Mouse (Mus musculus): ENCODE results near the gene Gm17657. TPM values are rescaled to one million over a fixed set of nuclear protein-coding genes. Genes with fewer than 3 reads are reported as not detected.
"Not testable (repeated sequence)": the region's sequence is repeated elsewhere in the genome, so short reads cannot be mapped to it uniquely, and the experiment has no call there.

The Gm17657 gene
- polyA plus RNA-seq, 1 experiment, result not detected

- Histone ChIP-seq H3K4me1 (ENCODE audit: control insufficient read depth, insufficient read depth, insufficient read length) (no peaks in the 10 kb centered on the region), H3K27ac (ENCODE audit: insufficient read depth, low read length) (no peak overlapping the region), H3K4me3 (ENCODE audit: extremely low read depth, insufficient read depth, insufficient read length) (no peak overlapping the region), H3K36me3 (ENCODE audit: control insufficient read depth, insufficient read depth, low read length) (no peaks in the 10 kb centered on the region), H3K27me3 (ENCODE audit: control insufficient read depth, insufficient read depth, low read length) (no peaks in the 10 kb centered on the region)
- WGBS, result 83% methylated on average over 8 of the region's 8 CpGs
- TF ChIP-seq CTCF (IDR thresholded peaks at IDR 0.05; ENCODE audit: extremely low read depth, insufficient read depth, insufficient read length, insufficient replicate concordance) (no peak), POLR2A (IDR thresholded peaks at IDR 0.05; ENCODE audit: low read depth, low read length) (no peak)
- DNase-seq (ENCODE audit: low read depth in 1 of 2, low spot score in 2 of 2), result no peak
These were observed 29.7 kb downstream of the Gm17657 start for GRCm38 (mm10) chr17:29519731-29520130.

- H3K4me1 ChIP-seq (ENCODE audit: control insufficient read depth, insufficient read depth, insufficient read length), result not testable (repeated sequence)
- WGBS, result 59% methylated on average over 5 of the region's 5 CpGs
These were observed 30.8 kb downstream of the Gm17657 start for GRCm38 (mm10) chr17:29518665-29519064.

GRCm38 (mm10) chr17:29514435-29514834 is 35.0 kb downstream of the Gm17657 start:
- Histone ChIP-seq H3K27ac (ENCODE audit: insufficient read depth, low read length) (no peak overlapping the region), H3K4me1 (ENCODE audit: control insufficient read depth, insufficient read depth, insufficient read length) (peaks cover 7% of the 10 kb centered on the region; the same call in 1 of the 2 replicates)
- TF ChIP-seq CTCF (IDR thresholded peaks at IDR 0.05; ENCODE audit: extremely low read depth, insufficient read depth, insufficient read length, insufficient replicate concordance) (peak; percentile 78; the same call in 1 of the 2 replicates), POLR2A (IDR thresholded peaks at IDR 0.05; ENCODE audit: low read depth, low read length) (no peak)

More at GRCm38 (mm10) chr17:29518665-29519064, 30.8 kb downstream of the Gm17657 start:
- not testable (repeated sequence) for H3K27ac ChIP-seq (ENCODE audit: insufficient read depth, low read length); H3K36me3 ChIP-seq (ENCODE audit: control insufficient read depth, insufficient read depth, low read length); DNase-seq (ENCODE audit: low read depth in 1 of 2, low spot score in 2 of 2); H3K4me3 ChIP-seq (ENCODE audit: extremely low read depth, insufficient read depth, insufficient read length); H3K27me3 ChIP-seq (ENCODE audit: control insufficient read depth, insufficient read depth, low read length)

GRCm38 (mm10) chr17:29513044-29513730 is 36.3 kb downstream of the Gm17657 start:
- peak in 1 of 2 experiments; percentile 75 for DNase-seq (ENCODE audit: low read depth in 1 of 2, low spot score in 2 of 2)
- 47% methylated on average over 13 of the region's 13 CpGs for WGBS
- TF ChIP-seq POLR2A (IDR thresholded peaks at IDR 0.05; ENCODE audit: low read depth, low read length), result no peak
- TF ChIP-seq CTCF (IDR thresholded peaks at IDR 0.05; ENCODE audit: extremely low read depth, insufficient read depth, insufficient read length, insufficient replicate concordance), result peak; percentile 92; the same call in 1 of the 2 replicates
- H3K4me3 ChIP-seq (ENCODE audit: extremely low read depth, insufficient read depth, insufficient read length), result no peak overlapping the region
- H3K27ac ChIP-seq (ENCODE audit: insufficient read depth, low read length), result no peak overlapping the region
- H3K4me1 ChIP-seq (ENCODE audit: control insufficient read depth, insufficient read depth, insufficient read length), result peaks cover 13% of the 10 kb centered on the region; the same call in 1 of the 2 replicates
- no peaks in the 10 kb centered on the region for H3K27me3 ChIP-seq (ENCODE audit: control insufficient read depth, insufficient read depth, low read length)
- H3K36me3 ChIP-seq (ENCODE audit: control insufficient read depth, insufficient read depth, low read length), result no peaks in the 10 kb centered on the region

More at GRCm38 (mm10) chr17:29514435-29514834, 35.0 kb downstream of the Gm17657 start:
- Histone ChIP-seq H3K36me3 (ENCODE audit: control insufficient read depth, insufficient read depth, low read length) (no peaks in the 10 kb centered on the region), H3K27me3 (ENCODE audit: control insufficient read depth, insufficient read depth, low read length) (no peaks in the 10 kb centered on the region), H3K4me3 (ENCODE audit: extremely low read depth, insufficient read depth, insufficient read length) (no peak overlapping the region)
- peak in 1 of 2 experiments; percentile 68 for DNase-seq (ENCODE audit: low read depth in 1 of 2, low spot score in 2 of 2)
- 2% methylated on average over 11 of the region's 11 CpGs for WGBS

GRCm38 (mm10) chr17:29510691-29511090 is 38.7 kb downstream of the Gm17657 start:
- 19% methylated on average over 8 of the region's 8 CpGs for WGBS
- TF ChIP-seq POLR2A (IDR thresholded peaks at IDR 0.05; ENCODE audit: low read depth, low read length) (no peak), CTCF (IDR thresholded peaks at IDR 0.05; ENCODE audit: extremely low read depth, insufficient read depth, insufficient read length, insufficient replicate concordance) (no peak)
- Histone ChIP-seq H3K27me3 (ENCODE audit: control insufficient read depth, insufficient read depth, low read length) (no peaks in the 10 kb centered on the region), H3K4me3 (ENCODE audit: extremely low read depth, insufficient read depth, insufficient read length) (no peak overlapping the region), H3K4me1 (ENCODE audit: control insufficient read depth, insufficient read depth, insufficient read length) (peaks cover 13% of the 10 kb centered on the region; the same call in 1 of the 2 replicates), H3K27ac (ENCODE audit: insufficient read depth, low read length) (no peak overlapping the region), H3K36me3 (ENCODE audit: control insufficient read depth, insufficient read depth, low read length) (no peaks in the 10 kb centered on the region)
- no peak for DNase-seq (ENCODE audit: low read depth in 1 of 2, low spot score in 2 of 2)

GRCm38 (mm10) chr17:29508927-29509608 is 40.4 kb downstream of the Gm17657 start:
- TF ChIP-seq POLR2A (IDR thresholded peaks at IDR 0.05; ENCODE audit: low read depth, low read length), result no peak
- TF ChIP-seq CTCF (IDR thresholded peaks at IDR 0.05; ENCODE audit: extremely low read depth, insufficient read depth, insufficient read length, insufficient replicate concordance), result no peak
- no peak overlapping the region for H3K27ac ChIP-seq (ENCODE audit: insufficient read depth, low read length)
- H3K36me3 ChIP-seq (ENCODE audit: control insufficient read depth, insufficient read depth, low read length), result no peaks in the 10 kb centered on the region
- peaks cover 13% of the 10 kb centered on the region; the same call in 1 of the 2 replicates for H3K4me1 ChIP-seq (ENCODE audit: control insufficient read depth, insufficient read depth, insufficient read length)
- no peak overlapping the region for H3K4me3 ChIP-seq (ENCODE audit: extremely low read depth, insufficient read depth, insufficient read length)
- no peaks in the 10 kb centered on the region for H3K27me3 ChIP-seq (ENCODE audit: control insufficient read depth, insufficient read depth, low read length)
- peak in 1 of 2 experiments; percentile 26 for DNase-seq (ENCODE audit: low read depth in 1 of 2, low spot score in 2 of 2)
- WGBS, result 42% methylated on average over 12 of the region's 12 CpGs

Data from spleen, adult 2 months (tissue).